Mouse (Mus musculus): ENCODE measurements around the gene Olfr136. TPM values are rescaled to one million over a fixed set of nuclear protein-coding genes. Genes with fewer than 3 reads are reported as not detected.

Olfr136 gene
- not detected in 2 replicates for polyA plus RNA-seq (2011; ENCODE audit: insufficient read depth, insufficient read length, low read depth, missing spikeins)

DNA sequence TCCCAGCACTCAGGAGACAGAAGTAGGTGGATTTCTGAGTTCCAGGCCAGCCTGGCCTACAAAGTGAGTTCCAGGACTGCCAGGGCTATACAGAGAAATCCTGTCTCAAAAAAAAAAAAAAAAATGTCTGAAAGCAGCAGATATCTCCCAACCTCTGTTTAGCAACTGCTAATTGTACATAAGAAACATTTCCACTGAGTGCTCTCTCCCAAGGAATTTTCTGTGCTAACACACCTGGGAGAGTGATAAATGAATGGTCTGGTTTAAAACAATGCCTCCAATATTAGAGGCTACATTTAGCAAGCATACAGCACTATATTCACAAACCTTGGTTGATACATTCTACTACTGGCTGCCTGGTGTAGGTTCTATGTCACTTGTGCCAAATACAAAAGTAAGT lies at the start of gene Olfr136:
Gene Olfr136, plus strand, starts transcription at position 301 of the 400 bp plus-strand sequence.
- Histone ChIP-seq H3K4me1 (ENCODE audit: control insufficient read depth, insufficient read depth, low read length) (no peaks in the 10 kb centered on the region), H3K27ac (ENCODE audit: insufficient read depth, low read length) (no peak within 1 kb of the TSS), H3K36me3 (ENCODE audit: control insufficient read depth, insufficient read depth, low read length, poor library complexity, severe bottlenecking) (no peaks in the 10 kb centered on the region), H3K27me3 (ENCODE audit: control insufficient read depth, insufficient read depth, low read length, poor library complexity, severe bottlenecking) (no peaks in the 10 kb centered on the region), H3K9ac (ENCODE audit: low read depth, poor library complexity, severe bottlenecking) (no peak within 1 kb of the TSS), H3K4me3 (ENCODE audit: low read depth, low read length) (no peak within 1 kb of the TSS), H3K9me3 (replicated peaks; ENCODE audit: control insufficient read depth, insufficient read depth, low read length, poor library complexity, severe bottlenecking) (no peaks in the 10 kb centered on the region)
- no peak for TF ChIP-seq CTCF (IDR thresholded peaks at IDR 0.05; ENCODE audit: low read depth, low read length)

DNA sequence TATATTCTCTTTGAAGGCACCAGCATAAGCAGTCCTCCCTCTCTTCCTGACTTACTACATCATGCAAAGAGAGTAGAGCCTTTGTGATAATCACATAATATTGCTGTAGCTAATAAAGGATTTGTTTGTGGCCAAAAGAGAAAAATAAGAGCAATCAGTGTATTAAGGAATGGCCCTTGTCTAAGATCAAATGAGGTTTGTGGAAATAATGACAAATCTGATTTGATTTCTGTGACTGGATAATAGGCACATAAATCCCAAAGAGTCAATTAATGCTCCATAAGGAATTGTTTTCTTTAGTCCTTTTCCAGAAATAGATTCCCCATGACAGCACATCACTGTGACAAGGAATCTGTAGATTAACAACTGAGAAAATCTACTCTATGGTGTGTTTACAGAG lies 22.2 kb upstream of the Olfr136 start, which contains the start of gene Olfr137:
Gene Olfr137, minus strand, starts transcription at position 101 of the 400 bp plus-strand sequence.
- no peak for TF ChIP-seq POLR2A (IDR thresholded peaks at IDR 0.05; ENCODE audit: insufficient read depth, low read length)
- TF ChIP-seq EP300 (IDR thresholded peaks at IDR 0.05; ENCODE audit: insufficient read depth, low read depth, low read length): no peak
- TF ChIP-seq CTCF (IDR thresholded peaks at IDR 0.05; ENCODE audit: low read depth, low read length): no peak
- Histone ChIP-seq H3K4me3 (ENCODE audit: low read depth, low read length) (no peak within 1 kb of the TSS), H3K9ac (ENCODE audit: low read depth, poor library complexity, severe bottlenecking) (no peak within 1 kb of the TSS), H3K27me3 (ENCODE audit: control insufficient read depth, insufficient read depth, low read length, poor library complexity, severe bottlenecking) (no peaks in the 10 kb centered on the region), H3K36me3 (ENCODE audit: control insufficient read depth, insufficient read depth, low read length, poor library complexity, severe bottlenecking) (no peaks in the 10 kb centered on the region), H3K4me1 (ENCODE audit: control insufficient read depth, insufficient read depth, low read length) (no peaks in the 10 kb centered on the region), H3K27ac (ENCODE audit: insufficient read depth, low read length) (no peak within 1 kb of the TSS), H3K9me3 (replicated peaks; ENCODE audit: control insufficient read depth, insufficient read depth, low read length, poor library complexity, severe bottlenecking) (no peaks in the 10 kb centered on the region)

Other genes starting within 250 kb of the Olfr136 start
- gene Olfr131, start 241.1 kb upstream of the Olfr136 start, polyA plus RNA-seq (2011; ENCODE audit: insufficient read depth, insufficient read length, low read depth, missing spikeins): not detected in 2 replicates
- not detected in 2 replicates for gene Olfr132, start 195.3 kb upstream of the Olfr136 start, polyA plus RNA-seq (2011; ENCODE audit: insufficient read depth, insufficient read length, low read depth, missing spikeins)
- not detected in 2 replicates for gene Olfr133, start 184.6 kb upstream of the Olfr136 start, polyA plus RNA-seq (2011; ENCODE audit: insufficient read depth, insufficient read length, low read depth, missing spikeins)
- not detected in 2 replicates for gene Olfr134, start 158.4 kb upstream of the Olfr136 start, polyA plus RNA-seq (2011; ENCODE audit: insufficient read depth, insufficient read length, low read depth, missing spikeins)
- gene Olfr135, start 125.5 kb upstream of the Olfr136 start, polyA plus RNA-seq (2011; ENCODE audit: insufficient read depth, insufficient read length, low read depth, missing spikeins): not detected in 2 replicates
- gene Olfr138, start 68.8 kb upstream of the Olfr136 start, polyA plus RNA-seq (2011; ENCODE audit: insufficient read depth, insufficient read length, low read depth, missing spikeins): not detected in 2 replicates
- gene Olfr137, start 22.3 kb upstream of the Olfr136 start, polyA plus RNA-seq (2011; ENCODE audit: insufficient read depth, insufficient read length, low read depth, missing spikeins): not detected in 2 replicates
- not detected in 2 replicates for gene Esp36, start 90.4 kb downstream of the Olfr136 start, polyA plus RNA-seq (2011; ENCODE audit: insufficient read depth, insufficient read length, low read depth, missing spikeins)
- not detected in 2 replicates for gene Esp34, start 224.4 kb downstream of the Olfr136 start, polyA plus RNA-seq (2011; ENCODE audit: insufficient read depth, insufficient read length, low read depth, missing spikeins)

Data from ES-Bruce4 (cell line).